Mouse (Mus musculus): ENCODE measurements at regions not wholly inside any gene's neighbourhood (a gene's known extent, or its start where the extent isn't known, plus 50 kb on each side); places are given as distances from the start of the nearest gene placed in this dataset.
"Not testable (repeated sequence)": the region's sequence is repeated elsewhere in the genome, so short reads cannot be mapped to it uniquely, and the experiment has no call there.

- no peak for DNase-seq (ENCODE audit: low spot score in 2 of 2)
Measured at GRCm38 (mm10) chr9:33007456-33008063, 371.5 kb downstream of the Ets1 start.

- DNase-seq (ENCODE audit: low spot score in 2 of 2) = no peak
Measured at GRCm38 (mm10) chr9:33011241-33011640, 375.2 kb downstream of the Ets1 start.

GRCm38 (mm10) chr9:33035401-33035800, 399.4 kb downstream of the Ets1 start:
- DNase-seq (ENCODE audit: low spot score in 2 of 2) = no peak

GRCm38 (mm10) chr9:33039221-33039790, 403.3 kb downstream of the Ets1 start:
- no peak for DNase-seq (ENCODE audit: low spot score in 2 of 2)

- DNase-seq (ENCODE audit: low spot score in 2 of 2) = no peak
Measured at GRCm38 (mm10) chr9:33050789-33051188, 414.8 kb downstream of the Ets1 start.

GRCm38 (mm10) chr9:33060636-33061264, 424.7 kb downstream of the Ets1 start:
- DNase-seq (ENCODE audit: low spot score in 2 of 2) = no peak

GRCm38 (mm10) chr9:33062476-33062875, 426.5 kb downstream of the Ets1 start:
- DNase-seq (ENCODE audit: low spot score in 2 of 2) = peak; percentile 38 to 39

- DNase-seq (ENCODE audit: low spot score in 2 of 2) = no peak
Measured at GRCm38 (mm10) chr9:33065331-33065730, 429.3 kb downstream of the Ets1 start.

GRCm38 (mm10) chr9:33067521-33067920, 431.5 kb downstream of the Ets1 start:
- DNase-seq (ENCODE audit: low spot score in 2 of 2) = no peak

- no peak for DNase-seq (ENCODE audit: low spot score in 2 of 2)
Measured at GRCm38 (mm10) chr9:33070116-33070515, 434.1 kb downstream of the Ets1 start.

- DNase-seq (ENCODE audit: low spot score in 2 of 2) = no peak
Measured at GRCm38 (mm10) chr9:33080271-33080670, 444.2 kb downstream of the Ets1 start.

- DNase-seq (ENCODE audit: low spot score in 2 of 2) = no peak
Measured at GRCm38 (mm10) chr9:33080774-33081173, 444.8 kb downstream of the Ets1 start.

- DNase-seq (ENCODE audit: low spot score in 2 of 2) = no peak
Measured at GRCm38 (mm10) chr9:33089977-33090376, 454.0 kb downstream of the Ets1 start.

GRCm38 (mm10) chr9:33091664-33092063, 455.6 kb downstream of the Ets1 start:
- DNase-seq (ENCODE audit: low spot score in 2 of 2) = no peak

- DNase-seq (ENCODE audit: low spot score in 2 of 2) = peak; percentile 29 to 81
Measured at GRCm38 (mm10) chr9:33095654-33096053, 459.6 kb downstream of the Ets1 start.

- DNase-seq (ENCODE audit: low spot score in 2 of 2) = no peak
Measured at GRCm38 (mm10) chr9:33101206-33101605, 465.2 kb downstream of the Ets1 start.

GRCm38 (mm10) chr9:33104623-33105074, 468.6 kb downstream of the Ets1 start:
- DNase-seq (ENCODE audit: low spot score in 2 of 2) = no peak

- no peak for DNase-seq (ENCODE audit: low spot score in 2 of 2)
Measured at GRCm38 (mm10) chr9:33123841-33124240, 487.8 kb downstream of the Ets1 start.

- no peak for DNase-seq (ENCODE audit: low spot score in 2 of 2)
Measured at GRCm38 (mm10) chr9:33152186-33152585, 516.2 kb downstream of the Ets1 start.

- peak in 1 of 2 experiments; percentile 2 for DNase-seq (ENCODE audit: low spot score in 2 of 2)
Measured at GRCm38 (mm10) chr9:33168159-33168558, 532.1 kb downstream of the Ets1 start.

GRCm38 (mm10) chr9:33169093-33169492, 533.1 kb downstream of the Ets1 start:
- DNase-seq (ENCODE audit: low spot score in 2 of 2) = not testable (repeated sequence)

GRCm38 (mm10) chr9:33180066-33180465, 544.0 kb downstream of the Ets1 start:
- no peak for DNase-seq (ENCODE audit: low spot score in 2 of 2)

GRCm38 (mm10) chr9:33187187-33187586, 551.2 kb downstream of the Ets1 start:
- DNase-seq (ENCODE audit: low spot score in 2 of 2) = no peak
